Mouse (Mus musculus) lung, postnatal 4 days (tissue): ENCODE measurements at regions not wholly inside any gene's neighbourhood (a gene's known extent, or its start where the extent isn't known, plus 50 kb on each side); places are given as distances from the start of the nearest gene placed in this dataset.

Source experiments
- DNase-seq, 2 experiments: peaks; one replicate each; pipeline ENCODE4 v3.0.0; 2021

DNA sequence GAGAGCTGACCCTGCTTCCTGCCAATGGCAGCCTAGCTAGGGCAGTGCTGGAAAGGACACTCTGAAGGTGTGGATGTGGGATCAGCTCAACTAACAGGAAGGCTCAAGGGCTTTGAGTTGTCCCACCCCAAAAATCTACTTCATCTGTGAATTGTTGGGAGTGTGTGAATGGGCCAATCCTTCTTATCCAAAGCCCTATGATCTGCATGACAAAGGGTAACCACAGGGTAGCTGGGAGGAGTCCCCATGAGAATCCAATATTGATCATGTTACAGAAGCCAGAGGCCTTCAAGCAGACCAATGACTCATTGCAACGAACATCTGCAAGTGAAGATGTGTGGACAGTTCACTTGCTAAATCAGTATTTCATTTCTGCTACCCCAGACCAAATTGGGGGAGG is 51.1 kb upstream of the Adra1b start:
- no peak for DNase-seq

DNA sequence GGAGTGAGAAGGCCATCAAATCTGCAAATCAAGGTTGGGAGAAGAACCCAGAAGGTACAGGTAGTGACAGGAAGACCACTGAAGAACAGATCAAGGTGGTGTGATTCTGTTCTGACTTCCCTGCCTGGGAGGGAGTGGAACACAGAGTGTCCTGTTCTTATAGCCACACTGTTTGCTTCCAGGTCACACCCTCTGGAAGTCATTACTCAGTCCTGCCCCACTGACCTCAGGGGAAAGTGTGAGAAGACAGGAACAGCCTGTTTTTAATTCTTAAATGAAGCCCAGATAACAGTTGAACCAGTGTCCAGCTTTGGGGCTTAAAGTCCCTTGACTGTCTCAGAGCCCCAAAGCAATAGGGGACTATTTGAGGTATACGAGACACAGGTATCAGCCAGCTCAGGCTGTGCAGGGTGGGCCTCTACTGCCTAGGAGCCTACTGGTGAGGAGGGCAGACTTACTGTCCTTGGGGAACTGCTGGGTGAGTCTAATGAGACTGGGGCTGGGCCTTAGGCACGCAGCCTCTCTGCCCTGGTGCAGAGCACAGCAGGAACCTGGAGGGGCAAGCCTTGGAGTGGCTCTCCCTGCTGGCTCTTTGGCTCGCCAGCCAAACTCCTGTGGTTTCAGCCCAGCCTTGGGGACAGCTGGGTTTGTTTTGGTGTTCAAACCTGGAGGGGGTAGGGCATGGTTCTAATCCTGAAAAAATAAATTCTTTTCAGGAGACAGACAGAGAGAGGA is 57.4 kb upstream of the Adra1b start:
- peak; percentile 9 to 31 for DNase-seq

DNA sequence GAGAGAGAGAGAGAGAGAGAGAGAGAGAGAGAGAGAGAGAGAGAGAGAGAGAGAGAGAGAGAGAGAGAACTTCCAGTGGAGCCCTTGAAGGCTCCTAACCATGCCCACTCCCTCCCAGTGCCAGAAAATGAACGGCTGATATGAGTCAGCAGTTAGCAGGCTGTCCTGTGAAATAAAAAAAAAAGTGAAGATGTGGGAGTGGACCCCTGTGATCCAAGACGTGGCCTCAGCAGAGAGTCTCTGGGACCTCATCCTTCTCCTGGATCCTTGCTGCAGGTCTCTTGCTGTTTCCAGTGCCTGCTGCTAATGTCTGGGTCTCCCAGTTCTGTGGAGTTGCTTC is 57.9 kb upstream of the Adra1b start:
- no peak for DNase-seq

DNA sequence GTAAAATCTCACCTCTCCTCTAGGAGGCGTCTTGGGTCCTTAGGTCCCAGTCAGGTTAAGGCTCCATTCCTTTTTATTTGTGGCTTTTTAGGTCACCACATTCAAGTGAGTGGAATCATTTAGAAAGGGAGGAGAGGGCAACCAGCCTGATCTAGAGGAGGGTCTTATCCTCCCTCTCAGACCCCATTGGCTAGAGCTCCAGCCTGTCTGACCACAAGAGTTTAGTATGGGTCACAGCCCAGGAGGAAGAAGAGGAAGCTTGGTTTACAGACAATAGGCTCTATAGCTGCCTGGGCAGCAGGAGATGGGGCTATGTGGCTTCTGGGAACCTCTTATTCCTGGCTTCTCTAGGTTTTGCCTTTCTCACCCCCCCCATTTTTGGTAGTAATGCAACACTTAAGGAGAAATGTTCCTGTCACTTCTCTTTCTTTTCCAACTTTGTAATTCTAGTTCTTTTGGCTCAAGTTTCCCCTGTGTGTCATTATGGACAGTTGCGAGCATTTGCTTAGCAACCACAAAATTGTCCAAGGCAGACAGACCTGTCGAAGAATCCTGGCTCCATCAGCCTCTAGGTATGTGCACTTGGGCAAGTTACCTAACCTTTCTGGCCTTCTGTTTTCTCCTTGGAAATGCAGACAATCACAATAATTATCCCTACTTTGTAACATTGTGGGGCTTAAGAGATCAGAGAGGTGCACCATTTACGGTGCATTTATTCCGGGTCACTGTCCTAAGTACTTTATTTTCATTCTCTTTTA is 59.5 kb upstream of the Adra1b start:
- no peak for DNase-seq

DNA sequence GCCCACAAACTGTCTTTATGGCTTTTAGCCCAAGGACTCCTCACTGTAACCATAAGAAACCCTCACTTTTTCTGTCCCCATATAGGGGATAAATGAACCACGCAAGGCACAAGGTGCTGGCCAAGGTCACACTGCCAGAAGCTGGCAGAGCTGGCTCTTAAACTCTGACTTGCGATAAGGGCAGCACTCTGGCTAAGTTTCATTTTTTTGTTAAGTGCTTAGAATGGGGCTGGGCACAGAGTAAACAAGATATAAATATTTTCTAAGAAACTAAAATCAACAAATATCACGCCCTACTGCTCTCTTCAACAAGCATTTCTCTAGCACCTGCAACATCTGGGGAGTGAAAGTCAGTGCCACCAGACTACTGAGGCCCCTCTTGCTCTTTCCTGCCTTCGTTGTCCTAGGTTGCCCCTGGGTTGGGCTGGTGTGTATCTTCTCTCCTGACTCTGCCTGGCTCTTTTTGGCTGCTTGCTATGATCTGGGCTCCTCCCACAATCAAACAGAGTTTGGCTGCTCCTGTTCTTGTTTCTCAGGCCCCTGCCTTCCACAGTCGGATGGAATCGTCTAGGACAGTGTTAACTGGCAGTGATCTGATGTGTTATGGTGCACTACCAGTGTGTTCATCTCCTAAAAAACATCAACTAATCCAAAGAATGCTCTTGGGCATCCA is 60.5 kb upstream of the Adra1b start:
- peak; percentile 7 to 23 for DNase-seq

DNA sequence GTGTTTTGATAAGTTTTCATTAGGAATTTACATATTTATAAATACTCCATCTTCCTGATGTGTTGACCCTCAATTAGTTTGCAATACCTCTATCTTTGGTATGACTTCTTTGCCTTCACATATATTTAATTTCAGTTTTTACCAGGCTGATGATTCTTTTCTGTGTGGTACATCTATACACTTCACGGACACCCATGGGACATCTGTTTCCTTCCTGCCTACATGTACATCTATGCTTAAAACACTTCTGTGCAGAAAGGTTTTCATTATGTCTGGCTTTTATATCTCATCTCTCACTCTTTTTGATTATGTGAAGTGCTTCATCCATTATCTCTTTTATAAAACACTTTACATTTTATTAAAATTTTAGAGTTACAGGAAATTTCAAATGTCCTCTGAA is 66.8 kb upstream of the Adra1b start:
- DNase-seq = no peak

DNA sequence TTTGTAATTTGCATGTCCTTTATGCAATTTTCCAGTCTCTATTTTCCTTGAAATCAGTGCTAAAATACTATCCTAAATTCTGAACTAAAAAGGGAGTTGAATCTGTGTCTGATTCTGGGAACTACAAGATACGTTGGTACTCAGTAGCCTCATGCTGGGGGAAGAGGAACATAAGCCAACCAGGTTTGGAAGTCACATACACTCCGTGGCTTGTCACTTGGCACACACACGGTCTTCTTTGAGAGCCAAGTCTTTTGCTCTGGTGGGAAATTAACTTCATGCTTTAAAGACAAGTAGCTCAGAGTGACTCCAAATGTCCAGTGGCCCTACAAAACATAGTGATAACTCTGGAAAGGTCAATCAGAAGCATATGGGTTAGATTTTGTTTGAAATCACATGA is 70.9 kb upstream of the Adra1b start:
- no peak for DNase-seq

DNA sequence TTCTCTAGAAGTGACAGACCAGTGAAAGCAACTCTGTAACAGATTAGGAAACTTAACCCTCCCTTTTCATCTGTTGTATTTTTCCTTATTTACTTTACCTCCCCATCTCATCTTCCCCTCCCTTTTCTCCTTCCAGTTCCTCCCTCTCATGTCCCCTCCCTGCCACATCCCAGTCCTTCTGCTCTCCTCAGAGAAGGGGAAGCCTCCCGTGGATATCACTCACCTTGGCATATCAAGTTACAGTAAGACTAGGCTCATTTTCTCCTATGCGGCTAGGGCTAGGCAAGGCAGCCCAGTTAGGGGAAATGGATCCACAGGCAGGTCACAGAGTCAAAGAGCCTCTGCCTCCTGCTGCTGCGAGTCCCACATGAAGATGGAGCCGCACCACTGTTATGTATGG is 75.0 kb upstream of the Adra1b start:
- no peak for DNase-seq

DNA sequence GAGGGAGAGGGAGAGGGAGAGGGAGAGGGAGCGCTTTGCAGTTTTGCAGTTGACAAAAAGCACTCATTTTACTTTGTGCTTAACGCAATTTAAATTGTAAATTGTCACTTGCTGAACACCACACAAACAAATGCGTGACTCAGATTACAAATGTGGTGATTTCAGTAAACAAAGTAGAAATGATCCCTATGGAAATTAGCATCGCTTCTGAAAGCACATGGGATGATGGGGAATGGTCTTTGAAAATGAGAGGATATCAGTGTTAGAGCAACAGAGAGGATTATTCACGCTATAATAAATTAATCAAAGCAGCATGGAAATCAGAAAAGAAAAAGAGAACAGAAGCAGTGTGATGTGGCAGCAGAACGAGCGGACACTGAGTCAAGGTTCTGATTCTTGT is 78.4 kb upstream of the Adra1b start:
- no peak for DNase-seq

DNA sequence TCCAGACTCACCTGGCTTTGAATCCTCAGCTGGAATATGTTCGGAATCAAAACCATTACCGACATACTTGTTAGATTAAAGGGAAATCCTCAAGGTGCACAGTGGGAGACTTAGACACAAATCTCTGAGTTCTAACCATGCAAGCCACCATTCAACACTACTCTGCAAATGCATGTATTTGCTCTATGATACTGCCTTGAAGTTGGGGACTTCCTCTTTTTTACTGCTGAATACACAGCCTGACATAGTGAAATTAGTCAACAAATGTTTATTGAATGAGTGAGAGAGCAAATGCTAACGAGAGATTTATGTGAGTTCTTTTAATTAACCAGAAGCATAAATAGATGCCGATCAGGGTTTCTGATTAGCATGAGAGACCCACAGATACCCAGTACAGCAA is 79.4 kb upstream of the Adra1b start:
- DNase-seq = no peak

DNA sequence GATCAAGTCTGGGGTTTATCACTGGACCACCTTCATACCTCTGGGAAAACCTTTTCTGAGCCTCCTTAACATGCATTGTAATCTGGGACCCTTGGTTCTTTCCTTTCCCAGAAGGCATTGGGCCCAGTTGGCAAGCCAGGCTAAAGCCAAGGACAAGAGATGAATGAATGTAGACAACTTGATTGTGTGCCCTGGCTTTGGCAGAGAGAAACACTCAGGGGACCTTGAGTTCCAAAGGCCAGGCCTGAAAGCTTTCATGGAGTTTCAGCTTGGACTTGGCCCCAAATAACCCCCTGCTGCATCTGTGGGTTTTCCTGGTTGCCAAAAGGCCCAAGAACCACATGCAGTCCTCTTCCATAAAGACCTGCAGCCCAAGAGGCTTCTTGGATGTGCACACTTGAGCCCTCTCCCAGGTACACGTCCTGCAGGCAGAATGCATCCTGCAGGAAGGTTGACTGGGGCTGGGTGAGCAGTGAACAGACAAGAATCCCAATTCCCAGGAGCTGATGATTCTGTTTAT is 89.0 kb upstream of the Adra1b start:
- DNase-seq = no peak

DNA sequence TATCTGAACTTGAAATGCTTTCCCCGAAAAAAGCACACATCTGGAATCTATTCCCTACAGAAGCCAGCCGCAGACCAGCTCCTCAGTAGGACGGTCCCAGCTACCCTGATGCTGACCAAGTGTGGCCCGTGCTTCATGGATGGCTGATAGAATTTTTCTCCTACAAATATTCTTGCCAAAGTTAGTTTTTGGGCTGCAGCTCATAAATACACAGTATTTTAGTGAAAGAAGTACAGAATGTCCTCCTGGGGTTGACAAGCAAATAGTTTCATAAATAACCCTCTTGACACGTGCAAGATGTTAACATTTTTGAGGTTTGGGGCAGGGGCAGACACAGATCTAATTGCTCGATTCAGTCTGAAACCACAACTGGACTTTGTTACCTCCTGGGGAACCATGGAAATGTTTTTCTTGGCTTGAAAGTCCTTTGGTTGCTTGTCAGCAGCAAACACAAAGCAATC is 91.0 kb upstream of the Adra1b start:
- no peak for DNase-seq

DNA sequence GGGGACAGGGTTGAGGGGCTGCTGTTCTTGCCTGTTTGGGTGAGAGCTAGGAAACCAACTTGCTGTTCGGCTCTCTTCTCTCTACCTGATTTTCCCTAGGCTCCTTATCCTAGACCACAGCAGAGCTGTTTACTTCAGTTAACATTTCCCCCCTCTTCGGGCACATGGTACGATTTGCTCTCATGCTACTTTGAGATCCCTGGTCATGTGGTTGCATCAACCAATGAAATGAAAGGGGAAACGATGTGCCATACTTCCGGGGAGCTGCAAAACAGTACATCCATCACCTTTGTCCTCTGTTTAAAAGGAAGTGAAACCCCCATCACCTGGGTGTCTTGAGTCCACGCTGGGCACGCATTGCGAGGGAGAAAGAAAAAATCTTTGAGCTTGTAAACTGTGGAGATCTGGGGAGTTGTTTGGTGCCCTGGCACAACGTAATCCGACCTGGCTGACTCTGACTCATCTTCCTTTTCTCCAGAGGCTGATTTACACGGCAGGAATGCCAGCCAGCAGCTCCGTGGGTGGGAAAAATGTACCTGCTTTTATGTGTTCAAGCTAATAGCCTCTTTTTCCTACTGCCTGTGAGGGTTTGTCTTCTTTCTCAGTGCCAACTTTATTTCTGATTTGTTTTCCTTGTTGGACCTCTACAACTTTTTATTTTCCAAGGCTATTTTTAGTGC is 97.2 kb upstream of the Adra1b start:
- no peak for DNase-seq

DNA sequence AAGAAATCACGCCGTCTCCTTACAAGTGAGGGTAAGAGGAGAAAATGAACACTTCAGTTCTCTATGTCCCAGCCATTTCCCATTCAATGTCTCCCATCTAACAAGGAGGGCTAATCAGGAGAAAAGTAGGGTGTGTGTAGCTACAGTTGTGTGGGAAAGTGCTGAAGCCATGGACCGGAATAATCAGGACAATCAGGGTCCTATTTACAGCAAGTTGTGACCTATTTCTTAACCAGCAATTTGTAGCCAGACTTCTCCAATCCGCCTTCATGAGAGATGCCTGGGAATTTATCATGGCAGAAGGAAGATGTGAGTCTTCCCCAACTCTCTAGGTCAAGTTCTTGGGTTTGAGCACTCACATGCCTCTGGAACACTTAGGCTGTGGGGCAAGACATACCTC is 99.0 kb upstream of the Adra1b start:
- no peak for DNase-seq

DNA sequence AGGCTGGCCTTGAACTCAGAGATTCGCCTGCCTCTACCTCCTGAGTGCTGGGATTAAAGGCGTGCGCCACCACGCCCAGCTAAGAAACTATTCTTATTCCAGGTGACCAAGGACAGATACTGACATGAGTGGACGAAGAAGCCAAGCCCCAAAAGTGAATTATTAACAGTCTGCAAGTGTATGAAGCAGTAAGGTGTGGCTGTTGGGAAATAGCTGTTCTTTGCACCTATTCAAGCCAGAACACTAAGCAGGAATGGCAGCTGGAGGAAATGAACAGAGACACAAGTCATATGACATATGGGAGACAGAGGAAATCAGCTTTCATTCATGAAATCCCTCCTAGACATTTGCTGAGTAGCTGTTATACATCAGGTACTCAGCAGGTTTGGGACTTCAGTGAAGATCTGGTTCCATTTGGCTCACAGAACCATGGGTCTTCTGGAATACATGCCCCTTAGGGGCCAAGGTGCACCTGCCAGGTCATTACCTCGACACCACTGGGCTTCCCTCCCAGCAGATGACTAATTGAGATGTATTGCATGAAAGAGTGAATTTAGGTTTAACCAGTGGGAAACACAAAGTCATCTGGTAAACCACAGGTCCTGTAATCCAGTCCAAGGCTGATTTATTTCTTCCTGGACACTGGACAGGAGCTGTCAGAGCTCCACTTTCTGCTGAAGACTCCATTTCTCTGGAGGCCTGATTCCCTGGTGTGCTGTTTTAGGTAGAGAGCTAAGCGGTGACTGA is 101.0 kb upstream of the Adra1b start:
- no peak for DNase-seq

DNA sequence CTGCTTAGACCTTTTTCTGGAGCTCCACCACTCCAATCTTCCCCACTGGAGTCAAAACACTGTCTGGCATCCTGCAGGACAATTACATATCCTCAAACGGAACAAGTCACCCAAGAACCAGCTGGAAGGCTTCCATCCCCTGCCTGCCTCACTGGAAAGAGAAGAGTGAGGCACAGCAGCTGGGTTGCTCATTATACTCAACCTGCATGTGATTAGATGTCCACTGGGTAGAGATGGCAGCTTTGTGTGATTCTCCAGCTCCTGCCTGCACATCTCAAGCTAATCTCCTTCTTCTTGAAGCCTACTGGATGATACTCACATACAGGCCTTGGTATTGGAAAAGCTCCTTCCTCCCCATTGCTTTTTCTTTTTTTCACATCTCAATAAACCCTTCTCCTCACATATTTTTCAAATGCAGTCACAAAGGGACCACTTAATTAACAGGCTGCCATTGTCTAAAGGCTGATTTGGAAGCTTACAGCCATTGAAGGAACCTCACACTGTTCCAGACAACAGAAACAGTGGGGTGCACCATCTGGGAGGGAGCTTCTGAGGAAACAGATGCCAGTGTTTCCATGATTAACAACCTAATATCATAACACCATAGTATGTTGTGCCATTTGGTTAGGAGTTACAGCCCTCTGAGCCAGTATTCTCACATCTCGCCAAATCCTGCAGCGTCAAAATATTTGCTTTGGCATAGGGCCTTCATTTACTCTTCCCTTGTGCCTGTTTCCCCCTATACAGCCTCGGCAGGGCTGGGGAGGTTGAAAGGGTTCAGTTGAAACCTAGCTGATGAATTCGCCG is 101.9 kb upstream of the Adra1b start:
- DNase-seq = peak; percentile 55 to 79

DNA sequence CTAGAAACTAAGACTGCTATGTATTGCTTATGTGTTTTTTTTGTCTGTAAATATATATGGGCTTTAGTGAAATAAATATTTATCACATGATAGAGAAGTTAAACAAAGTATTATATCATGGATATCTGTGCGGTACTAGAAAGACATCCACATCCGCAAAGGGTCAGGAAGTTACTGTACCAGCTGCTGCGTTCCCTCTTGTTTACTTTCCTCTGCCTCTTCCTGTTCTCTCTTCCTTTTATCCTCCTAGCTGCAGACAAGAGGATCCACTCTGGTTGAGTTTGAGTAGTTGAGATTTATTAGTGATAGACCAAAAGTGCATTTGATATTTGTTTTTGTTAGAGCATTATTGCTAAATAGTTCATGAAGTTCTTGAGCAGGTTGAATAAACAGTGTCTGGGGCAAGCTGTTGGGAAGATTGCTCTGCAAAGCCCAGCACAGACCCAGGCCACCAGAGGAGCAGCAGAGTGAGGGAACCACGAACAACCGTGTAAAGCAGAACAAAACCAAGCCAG is 106.6 kb upstream of the Adra1b start:
- no peak for DNase-seq

DNA sequence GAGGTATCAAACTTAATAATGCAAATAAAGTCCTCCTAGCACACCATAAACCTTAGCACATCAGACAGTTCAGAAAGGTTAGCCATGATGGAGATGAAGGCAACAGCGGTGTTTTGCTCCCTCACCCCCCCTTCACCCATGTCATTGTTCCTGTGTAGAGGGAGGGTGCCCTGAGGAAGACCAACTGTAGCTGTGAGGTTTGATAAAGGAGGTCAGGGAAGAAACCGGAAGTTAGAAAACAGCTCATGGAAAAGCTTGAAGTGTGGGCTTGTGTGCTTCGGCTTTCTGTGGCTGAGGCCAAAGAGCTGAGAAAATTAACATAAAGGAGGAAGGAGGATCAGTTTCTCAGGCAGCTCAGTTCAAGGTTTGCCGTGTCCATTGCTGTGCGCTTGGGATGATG is 111.3 kb upstream of the Adra1b start:
- DNase-seq = no peak

DNA sequence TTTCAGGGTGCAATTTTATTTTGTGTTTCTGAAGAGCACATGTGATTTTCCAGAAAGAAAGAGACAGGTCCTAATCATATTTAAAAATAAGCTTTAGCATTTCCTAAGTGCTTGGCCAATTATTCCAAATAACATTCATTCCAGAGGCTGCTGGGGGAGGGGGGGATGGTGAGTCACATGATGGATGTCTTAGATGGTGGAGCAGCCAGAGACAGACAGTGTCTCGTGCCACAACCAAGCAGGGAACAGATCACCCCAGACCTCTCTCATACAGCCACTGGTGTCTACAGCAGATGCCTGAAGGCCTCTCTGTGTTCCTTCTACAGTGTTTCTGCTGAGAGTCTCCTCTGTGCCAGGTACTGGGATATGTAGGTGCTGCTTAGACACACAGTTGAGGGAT is 112.8 kb upstream of the Adra1b start:
- DNase-seq = no peak

DNA sequence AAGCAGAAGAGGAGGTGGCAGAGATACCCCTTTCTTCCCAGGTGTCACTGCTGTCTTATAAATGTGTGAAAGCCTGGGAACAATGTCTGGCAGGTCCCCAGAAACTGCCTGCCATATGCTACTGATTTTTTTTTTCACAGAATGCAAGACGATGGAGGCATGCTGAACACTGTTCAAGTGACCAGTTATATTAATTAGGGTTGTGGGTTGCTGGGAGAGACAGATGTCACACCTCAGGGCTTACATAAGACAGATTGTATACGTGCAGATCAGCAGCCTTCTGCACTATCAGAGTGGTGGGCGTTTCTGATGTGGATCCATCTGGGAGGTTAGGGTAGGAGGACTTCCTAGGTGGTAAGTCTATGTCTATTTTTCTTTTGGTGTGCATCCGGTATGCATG is 120.6 kb upstream of the Adra1b start:
- DNase-seq = no peak

DNA sequence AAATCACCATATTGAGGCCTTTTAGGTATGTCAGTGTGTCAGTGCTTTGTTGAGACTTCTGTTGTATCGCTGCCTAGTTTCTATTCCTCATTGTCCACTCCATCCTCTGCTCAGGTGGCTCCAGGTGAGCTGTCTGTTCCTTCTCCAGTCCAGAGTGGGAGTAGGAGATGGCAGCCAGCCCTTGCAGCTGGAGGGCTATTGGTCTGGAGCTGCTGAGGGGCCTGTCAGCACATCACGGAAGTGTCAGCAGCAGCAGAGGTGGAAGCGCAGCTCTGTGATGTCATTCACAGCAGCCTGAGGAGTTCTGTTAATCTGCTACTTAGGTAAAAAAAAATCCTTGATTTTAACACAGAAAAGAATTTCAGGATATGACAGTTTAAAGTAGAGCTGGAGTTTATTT is 126.0 kb upstream of the Adra1b start:
- DNase-seq = no peak
